Mouse (Mus musculus) brain, adult 2 months (tissue): Measurements from ENCODE around the gene Lypd6.

Experiments used
- DNase-seq: peaks from one replicate; pipeline ENCODE4 v3.0.0; 2011; ENCODE audit warnings: low read depth, low spot score

The Lypd6 gene

DNA sequence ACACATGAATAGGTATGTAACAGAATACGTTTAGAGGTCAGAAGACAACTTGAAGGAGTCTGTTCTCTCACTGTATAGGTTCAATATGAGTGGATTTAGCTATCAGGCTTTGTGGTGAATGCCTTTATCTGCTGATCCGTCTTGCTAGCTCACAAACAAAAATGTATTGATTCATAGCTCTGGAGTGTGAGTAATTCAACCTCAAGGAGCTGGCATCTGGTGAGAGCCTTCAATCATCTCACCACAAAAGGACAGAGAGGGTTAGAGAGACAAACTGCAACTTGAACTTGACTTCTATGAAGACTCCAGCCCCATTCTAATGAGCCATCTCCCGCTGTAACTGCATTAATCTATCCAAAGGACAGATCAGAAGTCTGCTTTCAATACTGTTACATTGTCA, 40.6 kb downstream of the Lypd6 start:
- no peak for DNase-seq

DNA sequence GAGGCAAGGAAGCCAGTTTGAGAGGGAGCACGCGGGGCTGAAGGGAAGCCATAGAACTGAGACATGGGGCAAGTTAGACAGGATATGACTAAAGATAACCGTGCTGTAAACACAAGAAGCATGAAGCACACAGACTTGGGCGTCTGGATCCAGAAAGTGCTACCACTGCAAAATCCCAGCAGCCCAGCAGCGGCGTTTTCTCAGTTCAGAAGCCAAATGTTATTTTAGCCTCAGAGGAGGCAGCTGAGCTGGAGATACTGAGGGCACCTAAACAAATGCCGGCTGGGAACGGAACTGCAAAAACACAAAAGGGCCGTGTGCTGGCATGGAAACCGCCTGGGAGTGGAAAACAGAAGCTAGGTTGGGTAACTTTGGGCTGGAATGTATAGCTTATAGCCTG, 43.9 kb downstream of the Lypd6 start:
- peak; percentile 74 for DNase-seq

DNA sequence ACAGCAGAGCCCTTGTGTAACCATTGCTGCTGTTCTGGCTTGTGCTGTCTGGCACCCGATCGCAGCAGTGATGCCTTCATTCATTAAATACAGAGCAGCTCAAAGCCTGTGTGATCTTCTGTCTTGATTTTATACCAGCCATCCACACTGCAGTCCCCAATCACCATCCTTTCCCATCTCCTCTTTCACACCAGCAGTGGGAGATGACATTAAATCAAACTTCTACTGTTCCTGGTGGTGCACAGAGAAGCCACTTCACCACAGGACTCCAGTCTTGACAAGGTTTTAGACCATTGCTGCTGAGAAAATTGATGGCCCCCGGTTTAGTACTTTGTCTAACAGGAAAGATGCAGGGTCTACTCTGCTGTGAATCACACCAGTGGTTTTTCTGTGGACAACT, 44.9 kb downstream of the Lypd6 start:
- no peak for DNase-seq

DNA sequence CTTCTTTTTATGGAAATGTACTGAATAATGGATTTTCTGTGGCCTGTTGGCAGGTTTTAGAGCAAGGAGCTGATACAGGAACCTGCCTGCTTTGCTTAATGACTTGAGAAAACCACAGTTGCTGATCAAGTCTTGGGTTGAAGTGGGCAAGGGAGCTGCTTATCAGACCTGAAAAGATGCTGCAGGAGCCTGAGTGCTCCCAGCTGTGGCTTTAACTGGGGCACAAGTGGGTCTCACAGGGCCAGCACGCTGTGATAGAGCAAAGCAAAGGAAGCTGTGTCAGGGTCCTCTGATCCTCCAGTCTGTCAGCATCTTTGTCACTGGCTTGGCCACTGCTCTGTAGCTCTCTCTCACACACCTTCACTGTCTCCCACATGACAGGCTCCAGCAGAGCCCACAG, 45.4 kb downstream of the Lypd6 start:
- no peak for DNase-seq

DNA sequence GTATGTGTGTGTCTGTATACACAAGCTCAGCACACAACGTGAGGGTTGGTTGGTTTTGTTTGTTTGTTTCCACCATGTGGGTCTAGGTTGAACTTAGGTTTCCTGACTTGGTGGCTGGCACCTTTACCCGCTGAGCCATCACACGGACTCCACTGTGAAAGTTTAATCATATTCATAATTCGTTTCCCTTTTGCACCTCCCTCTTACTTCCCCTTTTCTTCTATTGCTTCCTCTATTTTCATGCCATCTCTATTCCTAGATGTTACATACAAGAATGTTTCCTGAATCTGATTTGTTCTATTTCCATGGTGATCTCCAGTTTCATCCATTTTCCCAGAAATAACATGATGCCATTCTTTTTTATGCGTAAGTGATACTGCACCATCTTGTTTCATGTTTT, 46.2 kb downstream of the Lypd6 start:
- no peak for DNase-seq

DNA sequence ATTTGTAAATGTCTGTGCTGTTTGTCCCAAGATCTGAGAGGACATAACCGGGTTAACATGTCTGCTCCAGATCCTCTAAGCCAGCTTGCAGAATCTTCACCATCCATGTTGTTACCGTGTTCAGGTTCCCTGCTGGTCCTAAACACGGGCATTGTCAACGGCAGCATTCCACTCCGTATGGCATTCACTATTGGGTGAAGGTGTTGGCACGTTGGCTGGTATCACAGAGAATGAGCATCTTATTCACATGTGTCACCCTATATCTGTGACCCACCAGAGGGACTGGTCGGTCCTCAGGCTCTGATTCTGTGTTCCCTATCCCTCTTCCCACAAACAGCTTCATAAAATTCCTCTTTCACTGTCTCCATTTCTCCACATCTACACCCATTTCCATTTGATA, 52.9 kb downstream of the Lypd6 start:
- DNase-seq = no peak

DNA sequence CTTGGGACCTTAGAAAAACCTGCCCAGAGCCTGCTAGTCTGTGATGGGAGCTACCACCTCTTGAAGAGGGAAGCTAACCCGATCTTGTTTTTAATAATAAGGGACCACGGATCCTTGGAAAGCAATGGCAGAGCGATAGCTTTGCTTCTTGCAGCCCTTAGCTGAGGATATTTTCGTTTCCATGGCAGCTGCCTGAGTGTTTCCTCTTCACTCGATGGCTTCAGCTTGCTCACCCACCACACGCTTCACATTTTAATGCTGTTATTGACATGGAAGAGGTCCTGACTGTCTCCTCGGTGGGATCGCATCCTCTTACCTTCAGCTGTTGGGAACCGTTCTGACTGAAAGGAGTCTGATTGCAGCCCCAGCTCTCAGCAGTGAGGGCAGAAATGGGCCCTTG, 54.6 kb downstream of the Lypd6 start:
- peak; percentile 37 for DNase-seq

DNA sequence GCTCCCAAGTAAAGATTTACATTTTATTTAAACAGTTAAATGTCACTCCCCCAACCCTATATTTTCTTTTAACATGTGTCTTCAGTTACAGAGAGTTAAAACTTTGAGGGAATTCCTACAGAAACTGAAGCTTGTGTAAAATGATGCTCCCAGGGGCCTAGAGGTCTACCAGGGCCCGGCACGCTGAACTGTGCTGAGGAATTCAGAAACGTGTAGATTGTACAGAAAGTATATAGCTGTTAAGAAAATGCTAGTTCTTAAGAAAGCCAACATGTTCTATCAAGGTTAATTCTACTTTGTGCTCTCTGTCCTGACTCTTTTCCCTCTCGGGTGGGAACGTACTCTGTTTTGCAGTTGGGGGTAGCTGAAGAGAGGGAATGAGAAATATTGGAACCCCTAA, 57.1 kb downstream of the Lypd6 start:
- DNase-seq = no peak

DNA sequence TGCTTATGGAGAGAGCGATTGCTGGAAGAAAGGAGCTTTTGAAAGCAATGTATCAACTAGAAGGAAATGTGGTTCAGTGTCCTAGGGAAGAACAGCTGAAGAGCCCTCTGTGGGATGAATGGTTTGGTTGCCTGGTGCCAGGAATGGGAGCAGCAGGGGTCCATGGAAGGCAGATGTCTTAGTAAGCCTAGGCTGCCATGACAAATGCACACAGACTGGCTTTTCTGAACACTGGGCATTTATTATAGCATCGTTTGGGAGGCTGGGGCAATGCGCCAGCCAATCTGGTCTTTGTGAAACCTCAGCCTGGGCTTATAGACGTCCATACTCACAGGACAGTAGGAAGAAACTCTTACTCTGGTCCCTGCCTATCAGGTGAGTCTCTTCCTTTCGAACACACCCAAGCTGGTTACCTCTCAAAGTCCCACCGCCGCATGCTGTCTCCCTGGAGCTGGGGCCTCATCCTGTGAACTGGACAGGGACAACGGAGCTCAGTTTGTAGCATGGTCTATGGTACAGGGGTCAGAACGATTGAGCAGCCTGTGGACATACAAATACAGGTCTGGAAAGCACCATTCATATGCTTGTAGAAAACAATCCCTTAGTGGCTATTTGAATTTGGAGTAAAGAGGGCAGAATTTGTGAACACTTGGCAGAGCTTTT, 61.4 kb downstream of the Lypd6 start:
- DNase-seq = peak; percentile 70

DNA sequence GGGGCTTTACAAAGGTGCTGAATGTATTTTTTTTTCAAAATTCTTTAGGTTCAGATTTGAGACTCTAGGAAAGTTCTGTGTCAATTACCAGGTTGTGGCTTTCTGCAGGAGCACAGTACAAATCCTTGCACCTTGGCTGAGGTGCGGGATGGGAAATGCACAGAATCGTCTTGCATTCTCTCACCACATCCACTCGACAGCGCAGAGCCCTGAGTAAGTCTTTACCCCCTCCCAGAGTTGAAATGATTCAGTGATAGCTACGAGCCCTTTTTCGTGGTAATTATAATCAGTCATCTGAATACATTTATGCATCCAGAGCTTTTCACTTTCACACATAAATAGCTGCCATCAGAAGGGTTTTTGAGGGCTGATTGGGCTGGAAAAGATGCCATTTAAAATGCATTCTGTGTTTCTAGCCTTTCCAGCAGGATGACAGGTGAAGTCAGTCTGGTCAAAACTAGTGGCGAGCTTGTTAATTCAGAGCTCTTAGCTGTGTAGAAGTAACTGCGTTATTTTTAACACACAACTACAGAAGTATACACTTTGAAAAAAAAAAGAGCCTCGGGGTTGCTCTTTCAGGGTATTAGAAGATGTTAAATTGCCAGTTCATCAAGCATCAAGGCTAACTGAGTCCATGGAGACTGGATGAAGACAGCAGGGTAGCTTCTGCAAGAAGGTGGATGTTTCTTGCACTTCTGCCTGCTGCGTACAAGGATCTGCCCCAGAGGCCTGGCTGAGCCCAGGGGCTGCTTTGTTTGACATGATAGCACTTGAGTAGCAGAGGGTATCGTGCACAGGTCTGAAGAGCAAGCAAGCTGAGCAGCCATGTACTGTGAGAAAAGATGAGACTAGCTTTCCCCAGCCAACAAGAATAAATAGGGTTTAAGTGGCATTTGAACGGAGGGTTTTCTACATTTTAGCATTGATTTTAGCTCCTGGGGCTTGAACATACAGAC, 62.4 kb downstream of the Lypd6 start:
- DNase-seq = peak; percentile 33

DNA sequence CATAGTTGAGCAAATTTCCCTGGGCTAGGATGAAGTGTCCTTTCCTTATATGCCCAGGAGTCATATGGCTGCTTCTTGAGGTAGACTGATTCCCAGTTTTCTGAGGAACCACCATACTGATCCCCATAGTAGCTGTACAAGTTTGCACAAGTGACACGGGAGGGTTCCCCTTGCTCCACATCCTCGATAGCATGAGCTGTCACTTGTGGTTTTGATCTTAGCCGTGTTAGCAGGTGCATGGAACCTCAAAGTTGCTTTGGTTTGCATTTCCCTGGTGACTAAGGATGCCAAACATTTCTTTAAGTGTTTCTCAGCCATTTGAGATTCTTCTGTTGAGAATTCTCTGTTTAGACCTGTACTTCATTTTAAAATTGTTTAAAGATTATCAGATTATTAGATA, 64.4 kb downstream of the Lypd6 start:
- DNase-seq = no peak

DNA sequence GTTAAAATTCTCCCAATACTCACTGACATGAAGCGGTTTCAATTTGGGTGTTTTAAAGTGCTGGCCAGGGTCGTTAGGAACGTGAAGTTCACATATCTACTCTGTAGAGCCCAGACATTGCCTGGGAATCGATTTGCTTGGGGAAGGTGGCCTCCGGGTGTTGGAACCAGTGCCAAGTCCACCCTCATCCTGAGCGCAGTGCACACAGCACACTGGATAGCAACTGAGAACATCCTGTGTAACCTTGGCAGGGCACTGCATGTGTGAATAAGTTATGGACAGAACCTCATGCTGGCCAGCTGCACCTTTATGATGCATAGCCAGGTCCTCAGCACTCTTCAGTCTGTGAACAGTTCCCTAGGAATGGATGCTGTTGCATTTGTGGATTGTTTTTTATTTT, 77.4 kb downstream of the Lypd6 start:
- no peak for DNase-seq

DNA sequence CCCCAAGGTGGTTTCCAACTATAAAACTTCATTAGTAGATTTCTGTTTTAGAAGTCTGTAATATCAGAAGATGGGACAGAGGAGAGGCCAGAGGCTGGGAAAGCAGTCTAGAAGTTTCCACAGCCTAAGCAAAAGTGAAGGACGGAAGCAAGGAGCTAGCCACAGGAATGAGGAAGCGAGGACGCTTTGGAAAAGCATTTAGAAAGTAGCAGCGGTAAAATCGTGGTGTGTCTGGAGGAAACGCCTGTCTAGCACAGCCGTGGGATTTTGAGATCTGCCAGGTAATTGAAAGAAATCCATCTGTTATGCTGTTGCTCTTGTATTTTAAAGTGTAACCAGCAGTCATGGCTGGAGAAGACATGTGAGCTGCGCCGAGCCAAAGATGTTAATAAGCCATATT, 81.1 kb downstream of the Lypd6 start:
- DNase-seq = peak; percentile 11

DNA sequence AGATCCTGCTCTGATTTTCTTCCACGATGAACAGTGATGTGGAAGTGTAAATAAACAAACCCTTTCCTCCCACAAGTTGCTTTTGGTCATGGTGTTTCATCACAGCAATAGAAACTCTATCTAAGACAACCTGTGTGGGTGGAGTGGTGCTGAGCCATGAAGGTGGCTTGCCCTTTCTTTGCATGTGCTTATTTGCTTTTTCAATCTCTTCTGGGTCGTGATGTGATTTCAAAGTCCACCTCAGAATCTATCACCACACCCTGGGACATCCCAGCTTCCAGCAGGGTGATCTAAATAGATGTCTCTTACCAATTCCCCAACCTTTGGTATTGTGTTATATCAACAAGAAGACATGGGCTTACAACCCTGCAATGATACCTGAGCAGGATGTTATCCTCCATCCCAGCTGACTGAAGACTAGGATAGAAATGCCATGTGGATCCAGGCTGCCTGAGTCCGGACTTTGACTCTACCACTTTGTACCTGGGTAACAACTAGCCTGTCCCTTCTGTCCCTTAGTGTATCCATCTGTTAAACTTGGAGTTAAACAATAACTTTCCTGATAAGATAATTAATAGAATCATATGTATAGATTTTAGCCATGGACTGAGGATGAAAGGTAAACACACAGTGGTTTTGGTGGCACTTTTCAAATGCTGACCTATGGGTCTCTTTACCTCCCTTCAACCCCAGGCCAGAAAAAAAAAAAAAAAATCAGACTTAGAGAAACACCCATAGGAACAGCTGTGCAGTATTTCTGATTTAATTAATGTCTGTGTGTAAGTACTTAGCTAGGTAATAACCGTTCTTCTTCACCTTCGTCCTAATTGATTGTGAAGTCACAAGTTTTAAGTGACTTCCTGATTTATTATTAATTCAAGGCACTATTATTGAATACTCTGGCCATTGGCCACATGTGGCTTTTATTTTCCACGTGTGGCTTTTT, 83.3 kb downstream of the Lypd6 start:
- DNase-seq = no peak

DNA sequence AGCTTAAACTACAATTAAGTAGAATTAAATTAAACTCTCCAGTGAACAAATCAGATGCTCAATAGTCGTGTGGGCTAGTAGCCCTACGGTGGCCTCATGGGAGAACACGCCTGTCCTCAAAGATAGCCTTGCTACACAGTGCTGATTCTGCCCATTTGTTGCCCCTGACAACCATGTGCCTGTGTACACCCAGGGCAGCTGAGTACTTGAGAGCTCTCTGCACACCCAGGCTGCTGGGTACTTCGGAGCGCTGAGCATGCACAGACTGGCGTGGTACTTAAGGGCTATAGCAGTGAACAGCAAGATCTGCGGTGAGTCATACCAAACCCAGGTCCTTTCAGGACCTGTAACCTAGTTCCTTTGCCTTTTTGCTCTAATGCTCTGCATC, 84.0 kb downstream of the Lypd6 start:
- DNase-seq = peak; percentile 27

DNA sequence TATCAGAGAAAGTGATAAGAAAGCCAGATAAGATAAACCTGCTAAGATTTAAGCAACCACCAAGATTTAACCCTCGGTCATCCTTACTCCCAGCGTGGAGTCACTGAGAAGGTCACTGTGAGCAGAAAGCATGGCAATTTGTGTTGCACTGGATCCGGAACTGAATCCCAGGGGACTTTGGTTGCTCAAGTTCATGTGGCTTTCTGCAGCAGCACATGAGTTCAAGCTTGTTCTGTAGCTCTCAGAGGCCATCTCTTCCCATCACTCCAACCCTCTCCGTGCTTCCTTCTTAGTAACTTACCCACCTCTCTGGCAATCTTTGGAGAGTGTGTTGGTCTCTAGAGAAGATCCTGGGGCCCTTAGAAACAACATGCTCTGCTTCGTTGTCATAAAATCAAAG, 84.6 kb downstream of the Lypd6 start:
- no peak for DNase-seq

DNA sequence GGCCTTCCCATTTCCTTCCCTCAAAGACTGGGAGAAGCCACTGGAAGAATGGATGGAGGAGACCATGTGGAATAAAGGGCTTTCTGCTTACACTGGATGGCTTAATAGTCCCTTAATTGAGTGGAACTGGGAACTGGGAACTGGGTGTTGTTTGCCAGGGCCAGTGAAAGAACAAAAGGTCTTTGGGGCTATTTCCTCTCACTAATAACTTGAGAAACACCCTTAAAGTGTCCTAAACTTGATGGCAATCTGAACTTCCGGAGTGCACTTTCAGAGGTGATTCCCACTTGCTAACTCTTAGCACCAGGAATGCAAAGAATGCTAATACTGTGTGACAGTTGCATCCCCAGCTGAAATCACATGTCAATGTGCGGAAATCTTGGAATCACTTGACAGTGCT, 85.2 kb downstream of the Lypd6 start:
- DNase-seq = no peak

DNA sequence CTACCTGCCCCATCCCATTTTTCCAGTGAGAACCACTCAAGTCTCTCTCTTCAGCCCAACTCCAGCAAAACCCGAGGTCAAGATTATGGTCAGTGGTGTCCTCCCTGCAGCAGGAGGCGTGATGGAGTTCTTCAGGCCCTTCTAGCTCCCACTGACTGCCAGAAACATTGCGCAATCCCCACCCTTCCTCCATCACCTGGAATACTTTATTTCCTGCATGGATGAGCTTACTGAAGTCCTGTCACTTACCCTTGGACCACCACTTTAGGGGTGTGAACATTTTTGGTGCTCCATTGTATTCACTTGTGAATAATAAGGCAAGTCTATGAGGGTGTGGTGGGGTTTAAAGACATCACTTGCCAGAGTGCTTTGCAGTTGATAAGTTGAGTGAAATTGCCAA, 85.7 kb downstream of the Lypd6 start:
- no peak for DNase-seq

DNA sequence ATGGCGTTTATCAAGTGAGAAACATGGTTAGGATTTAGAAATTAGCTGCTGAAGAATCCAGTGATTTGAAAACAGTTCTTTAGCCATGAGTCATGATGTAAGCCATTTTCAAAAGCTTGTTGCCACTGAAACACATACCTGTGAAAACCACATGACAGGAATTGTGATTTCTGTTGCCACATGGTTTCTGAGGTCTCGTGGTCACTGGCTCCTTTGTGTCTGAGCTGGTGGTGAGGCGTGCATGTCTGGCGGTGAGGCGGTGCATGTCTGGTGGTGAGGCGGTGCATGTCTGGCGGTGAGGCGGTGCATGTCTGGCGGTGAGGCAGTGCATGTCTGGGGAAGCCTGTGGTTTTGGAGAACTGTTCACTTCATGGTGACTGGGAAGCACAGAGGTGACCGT, 89.8 kb downstream of the Lypd6 start:
- DNase-seq = no peak

DNA sequence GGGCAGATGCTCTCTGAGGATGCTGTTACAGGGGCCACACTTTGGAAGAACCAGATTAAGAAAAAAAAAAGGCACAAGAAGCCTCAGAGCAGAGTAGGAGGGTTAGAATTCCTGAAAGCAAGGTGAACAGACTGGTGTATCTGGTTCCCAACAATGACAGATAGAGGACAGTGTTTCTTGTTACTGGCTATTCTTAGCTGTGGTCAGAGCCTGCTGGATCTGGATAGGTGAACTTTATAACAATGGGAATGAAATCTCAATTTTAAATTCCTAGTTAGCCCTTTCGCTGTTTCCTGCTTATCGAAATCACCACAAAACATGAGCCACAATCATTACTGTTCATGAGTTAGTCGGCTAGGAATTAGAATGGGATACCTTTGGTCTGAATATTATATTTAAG, 93.8 kb downstream of the Lypd6 start:
- no peak for DNase-seq

DNA sequence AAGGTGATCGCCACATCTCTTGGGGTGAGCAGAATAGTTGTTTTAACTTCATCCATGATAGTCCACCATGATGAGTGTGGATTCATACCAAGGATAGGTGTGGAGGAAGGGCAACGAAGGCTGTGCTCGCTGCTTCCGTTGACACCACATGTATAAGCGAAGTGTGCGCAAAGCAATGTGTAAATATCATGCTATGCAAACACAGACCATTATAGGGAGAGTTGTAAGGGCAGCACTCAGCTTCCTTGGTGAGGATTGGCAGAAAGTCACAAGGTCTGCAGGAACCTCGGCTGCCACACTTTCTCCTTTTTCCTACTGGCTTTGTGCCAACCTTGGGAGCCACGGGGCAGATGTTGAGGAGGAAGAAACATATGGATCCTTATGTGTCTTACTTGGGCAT, 97.4 kb downstream of the Lypd6 start:
- no peak for DNase-seq

DNA sequence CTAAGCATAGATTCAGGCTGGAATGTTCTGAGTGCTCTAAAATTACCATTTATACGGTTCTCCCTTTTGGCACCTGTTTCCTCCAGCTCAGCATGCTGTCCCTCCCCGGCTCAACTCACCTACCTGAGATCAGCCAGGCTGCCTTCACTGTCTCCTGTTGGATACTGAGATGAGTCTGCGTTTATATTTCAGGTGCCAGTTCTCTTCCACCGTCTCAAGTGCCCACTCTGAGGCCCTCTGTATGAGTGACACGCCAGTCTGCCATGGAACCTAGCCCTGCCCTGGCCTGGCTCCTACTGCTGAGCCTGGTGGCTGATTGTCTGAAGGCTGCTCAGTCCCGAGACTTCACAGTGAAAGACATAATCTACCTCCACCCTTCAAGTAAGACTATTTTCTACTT, 99.0 kb downstream of the Lypd6 start:
- peak; percentile 28 for DNase-seq
